1 mouse cellular context compared by ENCODE assay signal in the genomic region with DNA sequence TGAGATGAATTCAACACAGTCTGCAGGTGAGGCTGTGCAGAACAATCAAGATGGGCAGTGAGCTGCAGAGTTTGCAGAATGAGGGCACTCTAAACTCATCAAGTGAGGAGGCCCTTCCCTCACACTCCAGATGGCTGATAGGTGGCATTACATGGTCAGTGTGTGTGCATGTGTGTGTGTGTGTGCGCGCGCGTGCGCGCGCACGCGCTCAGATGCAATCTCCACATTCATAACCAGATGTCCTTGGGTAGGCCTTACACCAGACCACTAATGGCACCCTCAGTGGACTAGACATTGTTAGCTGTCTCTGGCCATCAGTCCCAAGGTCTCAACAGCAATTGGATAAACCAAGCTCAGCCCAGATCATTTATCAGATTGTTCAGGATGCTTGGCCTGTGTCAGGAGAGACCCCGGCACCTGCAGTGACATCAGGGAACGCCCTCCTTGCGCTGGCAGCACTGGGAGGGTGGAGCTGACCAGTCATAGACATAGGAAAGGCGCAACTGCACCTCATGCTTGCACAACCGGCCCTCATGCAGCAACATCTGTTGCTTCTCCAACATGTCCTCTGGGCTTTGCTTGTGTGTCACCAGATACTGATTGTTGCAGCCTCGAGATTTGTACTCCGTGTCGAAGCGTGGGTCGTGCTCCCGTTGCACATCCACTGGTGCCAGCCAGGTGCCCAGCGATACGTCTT.
TF ChIP-seq lines count a peak whose summit lies in the region.

No protein-coding gene starts in this region.

TF ChIP-seq in CH12.LX, 34 proteins besides CTCF, POLR2A, EP300 and RAD21:
- TF ChIP-seq NELFE (IDR thresholded peaks at IDR 0.05; ENCODE audit: low read depth, low read length) (no peak; the same call in 1 of the 2 replicates), SIN3A (IDR thresholded peaks at IDR 0.05; ENCODE audit: low read length) (no peak), MYC (IDR thresholded peaks at IDR 0.05; ENCODE audit: low read depth, low read length) (peak; percentile 47), IRF4 (IDR thresholded peaks at IDR 0.05; ENCODE audit: low read depth, low read length) (no peak), NRF1 (IDR thresholded peaks at IDR 0.05; ENCODE audit: low read depth, low read length) (peak; percentile 73), BHLHE40 (IDR thresholded peaks at IDR 0.05; ENCODE audit: low read depth, low read length) (peak; percentile 44)
